Mouse (Mus musculus) ES-E14 (cell line): ENCODE measurements around the gene Selenop. TPM values are rescaled to one million over a fixed set of nuclear protein-coding genes. Genes with fewer than 3 reads are reported as not detected.

Source experiments
- DNase-seq: peaks from one replicate; pipeline ENCODE4 v3.0.0-alpha.2; 2013; ENCODE audit warnings: low read depth, low spot score
- H3K27ac ChIP-seq: 2 replicates; pipeline ENCODE4 v1.5.1; 2012; ENCODE audit warnings: low read depth, mild to moderate bottlenecking, low read length, moderate library complexity, mixed read lengths; ENCODE audit not compliant: poor library complexity, insufficient read depth, severe bottlenecking
- H3K36me3 ChIP-seq: 2 replicates; pipeline ENCODE4 v1.6.1; 2012; ENCODE audit warnings: mild to moderate bottlenecking, low read length, moderate library complexity, mixed read lengths; ENCODE audit not compliant: control insufficient read depth, poor library complexity, insufficient read depth, severe bottlenecking
- H3K4me1 ChIP-seq, 2 experiments: fragments of 150-350 bp in 1 of 2; sonication (generic) in 1 of 2; 2 replicates each; pipeline ENCODE4 v1.6.1; 2012; ENCODE audit warnings: low read length in 2 of 2, mild to moderate bottlenecking in 1 of 2, mixed read lengths in 1 of 2; ENCODE audit not compliant: control insufficient read depth in 2 of 2, insufficient read depth in 2 of 2, poor library complexity in 1 of 2
- H3K4me3 ChIP-seq, 2 experiments: fragments of 150-350 bp in 1 of 2; sonication (generic) in 1 of 2; 2 replicates each; pipeline ENCODE4 v1.5.1; 2012; ENCODE audit warnings: low read length in 2 of 2, low read depth in 1 of 2, mild to moderate bottlenecking in 1 of 2, mixed read lengths in 1 of 2; ENCODE audit not compliant: insufficient read depth in 1 of 2, poor library complexity in 1 of 2, severe bottlenecking in 1 of 2
- H3K9ac ChIP-seq: 2 replicates; pipeline ENCODE4 v1.6.1; 2012; ENCODE audit warnings: low read depth, mild to moderate bottlenecking, low read length, mixed read lengths; ENCODE audit not compliant: poor library complexity, insufficient read depth, severe bottlenecking
- H3K9me3 ChIP-seq: fragments of 150-350 bp; sonication (generic); 2 replicates; pipeline ENCODE4 v1.6.1; 2012; ENCODE audit warnings: low read depth, mild to moderate bottlenecking, low read length; ENCODE audit not compliant: control insufficient read depth, insufficient read depth
- CHD2 ChIP-seq: IDR thresholded peaks from 2 replicates; pipeline ENCODE4 v1.6.1; 2014; ENCODE audit warnings: mild to moderate bottlenecking, low read depth, low read length, inconsistent platforms
- HCFC1 ChIP-seq: IDR thresholded peaks from 2 replicates; pipeline ENCODE4 v1.6.1; 2012; ENCODE audit warnings: low read length, inconsistent platforms, borderline replicate concordance; ENCODE audit not compliant: insufficient read depth
- MAFK ChIP-seq: IDR thresholded peaks from 2 replicates; pipeline ENCODE4 v1.6.1; 2014; ENCODE audit warnings: mild to moderate bottlenecking, low read depth, low read length, inconsistent platforms; ENCODE audit not compliant: insufficient read depth
- ZC3H11A ChIP-seq: IDR thresholded peaks from 2 replicates; pipeline ENCODE4 v1.6.1; 2012; ENCODE audit warnings: low read depth, mild to moderate bottlenecking, inconsistent platforms, low read length, borderline replicate concordance
- ZNF384 ChIP-seq: IDR thresholded peaks from 2 replicates; pipeline ENCODE4 v1.6.1; 2012; ENCODE audit warnings: low read depth, low read length, inconsistent platforms
- in situ Hi-C, 2 experiments: fragments of 600-800 bp; cut with MboI; formaldehyde crosslinking; loops; one replicate each; pipeline ENCODE4 v1.15.1; 2025; ENCODE audit warnings: low sequenced_read_pairs in 2 of 2, inconsistent platforms in 1 of 2; ENCODE audit not compliant: unreplicated experiment in 2 of 2
- total RNA-seq: library from RNA; depleted of rRNA; stranded (reverse); fragments of 300-350 nt; gene quantifications from 2 replicates; pipeline ENCODE4 v1.2.3, GENCODE M21; 2012

Gene Selenop
- total RNA-seq, 1 experiment, result 16.5 TPM

GRCm38 (mm10) chr15:3269496-3269895 is 1.1 kb downstream of the Selenop start:
- H3K27ac ChIP-seq, result no peak overlapping the region
- TF ChIP-seq ZC3H11A, result no peak
- no peak for TF ChIP-seq HCFC1
- TF ChIP-seq CHD2, result no peak
- TF ChIP-seq ZNF384, result no peak
- no peak for TF ChIP-seq MAFK
- H3K36me3 ChIP-seq, result no peaks in the 10 kb centered on the region
- DNase-seq, result no peak
- in situ Hi-C loops, result no loop called here
- H3K4me3 ChIP-seq, result no peak overlapping the region
- no peak overlapping the region for H3K9ac ChIP-seq
- no peaks in the 10 kb centered on the region for H3K9me3 ChIP-seq
- peaks cover 0 to 12% of the 10 kb centered on the region in 2 experiments; a peak in 2 of 4 replicates for H3K4me1 ChIP-seq

GRCm38 (mm10) chr15:3269996-3270645 is 1.8 kb downstream of the Selenop start:
- TF ChIP-seq HCFC1 (no peak), ZNF384 (no peak), MAFK (no peak), ZC3H11A (no peak), CHD2 (no peak)
- no peaks in the 10 kb centered on the region for H3K36me3 ChIP-seq
- peak overlapping the region in 1 of 2 experiments; percentile 57; a peak in 2 of 4 replicates for H3K4me3 ChIP-seq
- in situ Hi-C loops, result no loop called here
- H3K4me1 ChIP-seq, result peaks cover 0 to 12% of the 10 kb centered on the region in 2 experiments; a peak in 2 of 4 replicates
- H3K9ac ChIP-seq, result no peak overlapping the region
- DNase-seq, result no peak
- H3K27ac ChIP-seq, result no peak overlapping the region; the same call in 1 of the 2 replicates
- H3K9me3 ChIP-seq, result no peaks in the 10 kb centered on the region

- no peak for TF ChIP-seq ZNF384
- no peak for TF ChIP-seq ZC3H11A
- no peak for TF ChIP-seq HCFC1
- TF ChIP-seq MAFK, result no peak
- no peak for TF ChIP-seq CHD2
- in situ Hi-C loops, result no loop called here
- Histone ChIP-seq H3K27ac (peak overlapping the region; percentile 85), H3K4me1 (peaks cover 0 to 12% of the 10 kb centered on the region in 2 experiments; a peak in 2 of 4 replicates), H3K9ac (peak overlapping the region; percentile 71), H3K9me3 (no peaks in the 10 kb centered on the region), H3K4me3 (peak overlapping the region; percentile 37 to 57; a peak in 3 of 4 replicates), H3K36me3 (no peaks in the 10 kb centered on the region)
- peak; percentile 36 for DNase-seq
These were observed 2.3 kb downstream of the Selenop start for GRCm38 (mm10) chr15:3270646-3271077.

GRCm38 (mm10) chr15:3271216-3271615 is 2.9 kb downstream of the Selenop start:
- TF ChIP-seq ZC3H11A (no peak), ZNF384 (0 out of 2 replicates have a peak, but pooled peaks have one; percentile 43), CHD2 (no peak), MAFK (no peak), HCFC1 (no peak)
- H3K27ac ChIP-seq, result no peak overlapping the region
- peak overlapping the region in 1 of 2 experiments; percentile 57; a peak in 1 of 4 replicates for H3K4me3 ChIP-seq
- H3K4me1 ChIP-seq, result peaks cover 0 to 12% of the 10 kb centered on the region in 2 experiments; a peak in 2 of 4 replicates
- in situ Hi-C loops, result no loop called here
- no peaks in the 10 kb centered on the region for H3K36me3 ChIP-seq
- H3K9ac ChIP-seq, result no peak overlapping the region
- no peaks in the 10 kb centered on the region for H3K9me3 ChIP-seq
- DNase-seq, result no peak
